Mouse (Mus musculus) spleen, adult 2 months (tissue): ENCODE results near the gene Runx1.

Source experiments
- CTCF ChIP-seq: fragments of 200-500 bp; IDR thresholded peaks from 2 replicates; pipeline ENCODE4 v1.5.1; 2011; ENCODE audit warnings: mild to moderate bottlenecking, inconsistent platforms; ENCODE audit not compliant: insufficient read depth, insufficient read length, insufficient replicate concordance; ENCODE audit errors: extremely low read depth
- POLR2A ChIP-seq: fragments of 200-500 bp; IDR thresholded peaks from 2 replicates; pipeline ENCODE4 v1.6.1; 2011; ENCODE audit warnings: low read depth, low read length, inconsistent platforms

DNA sequence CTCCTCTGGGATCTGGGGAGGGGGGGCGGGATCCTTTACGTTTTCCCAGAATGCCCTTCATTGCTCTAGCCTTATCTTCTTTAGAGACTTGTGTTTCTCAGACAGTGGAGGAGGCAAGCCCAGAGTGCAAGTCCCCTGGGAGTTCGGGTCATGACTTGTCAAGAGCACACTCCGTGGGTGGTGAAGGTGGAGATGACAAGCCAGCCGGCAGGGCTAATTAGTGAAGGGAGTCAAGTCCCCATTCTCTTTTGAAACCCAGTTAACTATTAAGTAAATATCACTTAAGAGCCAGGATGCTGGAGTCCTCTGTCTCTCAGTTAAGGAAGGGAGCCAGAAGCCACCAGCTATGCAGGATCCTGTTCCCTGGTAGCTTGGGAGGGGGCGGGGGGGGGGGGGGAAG lies 194.3 kb downstream of the Runx1 start:
- TF ChIP-seq CTCF = no peak
- no peak for TF ChIP-seq POLR2A
